Mouse (Mus musculus) bone marrow, adult 2 months (tissue): ENCODE measurements around the gene Rpap1. TPM values are rescaled to one million over a fixed set of nuclear protein-coding genes. Genes with fewer than 3 reads are reported as not detected.

Experiments
- H3K27ac ChIP-seq: fragments of 200-500 bp; 2 replicates; pipeline ENCODE4 v1.5.1; 2012; ENCODE audit warnings: low read depth, mild to moderate bottlenecking, control low read depth, inconsistent platforms, low read length; ENCODE audit not compliant: control insufficient read depth, poor library complexity, insufficient read depth
- H3K4me1 ChIP-seq: fragments of 200-500 bp; 2 replicates; pipeline ENCODE4 v1.6.1; 2011; ENCODE audit warnings: low read length; ENCODE audit not compliant: control insufficient read depth, insufficient read depth
- H3K4me3 ChIP-seq: fragments of 200-500 bp; replicated peaks from 2 replicates; pipeline ENCODE3; 2011; ENCODE audit warnings: mild to moderate bottlenecking, low read depth, low read length, control low read depth; ENCODE audit not compliant: control insufficient read depth
- CTCF ChIP-seq: fragments of 200-500 bp; IDR thresholded peaks from 2 replicates; pipeline ENCODE4 v1.5.1; 2011; ENCODE audit warnings: low read length, control low read depth; ENCODE audit not compliant: control insufficient read depth, insufficient read depth
- POLR2A ChIP-seq: fragments of 200-500 bp; IDR thresholded peaks from 2 replicates; pipeline ENCODE4 v1.6.1; 2011; ENCODE audit warnings: low read depth, mild to moderate bottlenecking, control low read depth, low read length, borderline replicate concordance; ENCODE audit not compliant: control insufficient read depth
- WGBS: fragments of 180-500 bp; shearing (Covaris S2); methylation state at CpG from one replicate; pipeline ENCODE4 v1.1.7; 2018; 5-methylcytosine and 5-hydroxymethylcytosine counted together
- polyA plus RNA-seq: library from polyadenylated mRNA; stranded (reverse); fragments of >200 nt; gene quantifications from 2 replicates; pipeline ENCODE4 v1.2.4, GENCODE M21; 2011; ENCODE audit warnings: low replicate concordance; ENCODE audit not compliant: missing spikeins, insufficient read depth, insufficient read length

The Rpap1 gene
- polyA plus RNA-seq, 1 experiment: 12.6 TPM

- H3K4me3 ChIP-seq: no peak overlapping the region
- WGBS: 89% methylated on average over 6 of the region's 6 CpGs
- no peak overlapping the region for H3K27ac ChIP-seq
- no peak for TF ChIP-seq POLR2A
- peak; percentile 26; the same call in 1 of the 2 replicates for TF ChIP-seq CTCF
- no peaks in the 10 kb centered on the region for H3K4me1 ChIP-seq
These were observed 20.1 kb downstream of the Rpap1 start for GRCm38 (mm10) chr2:119767246-119767645.

- TF ChIP-seq CTCF: no peak
- no peak for TF ChIP-seq POLR2A
- H3K4me3 ChIP-seq: no peak overlapping the region
- WGBS: 77% methylated on average over 4 of the region's 4 CpGs
- no peak overlapping the region for H3K27ac ChIP-seq
- H3K4me1 ChIP-seq: no peaks in the 10 kb centered on the region
These were observed 23.4 kb downstream of the Rpap1 start for GRCm38 (mm10) chr2:119763924-119764323.

DNA sequence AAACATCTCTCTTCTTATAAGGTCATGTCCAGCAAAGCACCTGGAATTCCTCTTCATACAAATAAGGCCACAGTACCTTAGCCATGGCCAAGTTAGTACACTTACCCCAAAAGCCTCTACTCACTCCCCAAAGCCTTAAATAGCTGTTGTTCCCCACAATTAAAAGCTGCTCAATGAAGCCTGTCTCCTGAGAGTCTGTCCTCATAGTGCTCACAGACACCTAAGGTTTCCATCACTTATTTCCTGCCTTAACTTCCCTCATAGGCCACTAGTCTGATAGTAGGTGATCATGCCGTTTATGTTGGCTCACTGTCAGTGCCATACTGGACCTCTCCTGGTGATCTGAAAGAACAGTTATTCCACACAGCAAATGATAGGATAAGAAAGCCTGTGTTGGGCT lies 25.1 kb downstream of the Rpap1 start:
- H3K4me1 ChIP-seq: no peaks in the 10 kb centered on the region
- no peak overlapping the region for H3K27ac ChIP-seq
- 31% methylated on average over 1 of the region's 1 CpGs for WGBS
- no peak overlapping the region for H3K4me3 ChIP-seq
- no peak for TF ChIP-seq CTCF
- TF ChIP-seq POLR2A: no peak

GRCm38 (mm10) chr2:119760251-119760650 lies 27.1 kb downstream of the Rpap1 start, which contains the start of gene Ltk:
Gene Ltk (minus strand): TSS chr2:119760431.
- Histone ChIP-seq H3K27ac (no peak within 1 kb of the TSS), H3K4me3 (no peak within 1 kb of the TSS), H3K4me1 (no peaks in the 10 kb centered on the region)
- TF ChIP-seq CTCF: no peak
- no peak for TF ChIP-seq POLR2A
- WGBS: 29% methylated on average over 9 of the region's 9 CpGs

- H3K4me1 ChIP-seq: no peaks in the 10 kb centered on the region
- peak overlapping the region; percentile 35 for H3K4me3 ChIP-seq
- WGBS: 8% methylated on average over 44 of the region's 44 CpGs
- H3K27ac ChIP-seq: no peak overlapping the region
- TF ChIP-seq CTCF: no peak
- no peak for TF ChIP-seq POLR2A
These were observed 28.2 kb downstream of the Rpap1 start for GRCm38 (mm10) chr2:119758844-119759835.

- no peak for TF ChIP-seq POLR2A
- no peak for TF ChIP-seq CTCF
- H3K4me1 ChIP-seq: no peaks in the 10 kb centered on the region
- WGBS: 1% methylated on average over 62 of the region's 77 CpGs
- H3K27ac ChIP-seq: no peak overlapping the region
- peak overlapping the region; percentile 50 for H3K4me3 ChIP-seq
These were observed 29.1 kb downstream of the Rpap1 start for GRCm38 (mm10) chr2:119758101-119758843.

DNA sequence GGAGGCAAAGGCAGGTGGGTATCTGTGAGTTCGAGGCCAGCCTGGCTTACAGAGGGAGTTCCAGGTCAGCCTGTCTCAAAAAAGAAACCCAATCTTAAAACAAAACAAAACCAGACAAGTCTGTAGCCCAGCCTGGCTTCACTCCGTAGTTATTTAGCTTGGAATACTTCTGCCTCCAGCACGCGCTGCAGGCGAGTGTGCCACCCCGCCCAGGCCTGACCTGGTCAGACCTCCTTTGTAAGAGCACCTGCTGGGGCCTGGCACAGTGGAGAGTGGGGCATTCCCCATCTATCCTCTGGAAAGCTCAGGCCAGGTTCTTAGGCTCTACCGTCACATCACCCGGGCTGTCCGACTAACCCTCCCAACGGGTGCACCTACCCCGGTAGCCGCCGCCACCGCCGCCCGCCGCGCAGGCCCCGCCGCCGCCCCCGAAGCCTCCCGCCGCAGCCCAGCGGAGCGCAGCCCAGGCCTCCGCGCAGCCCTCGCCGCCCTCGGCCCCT lies 29.7 kb downstream of the Rpap1 start:
- Histone ChIP-seq H3K4me3 (peak overlapping the region; percentile 50), H3K4me1 (no peaks in the 10 kb centered on the region), H3K27ac (no peak overlapping the region)
- TF ChIP-seq CTCF: no peak
- no peak for TF ChIP-seq POLR2A
- 8% methylated on average over 27 of the region's 31 CpGs for WGBS

DNA sequence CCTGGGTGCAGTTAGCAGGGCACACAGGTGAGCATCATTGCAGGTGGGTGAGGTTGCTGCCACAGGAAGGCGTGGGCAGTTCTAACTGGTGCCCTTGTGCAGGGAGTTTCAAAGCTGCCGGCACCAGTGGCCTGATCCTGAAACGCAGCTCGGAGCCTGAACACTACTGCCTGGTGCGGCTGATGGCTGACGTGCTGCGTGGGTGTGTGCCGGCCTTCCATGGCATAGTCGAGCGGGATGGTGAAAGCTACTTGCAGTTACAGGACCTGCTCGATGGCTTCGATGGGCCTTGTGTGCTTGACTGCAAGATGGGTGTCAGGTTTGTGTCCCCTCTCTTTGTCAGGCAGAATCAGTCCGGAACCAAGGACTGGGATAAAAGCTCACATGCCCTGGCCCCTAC lies 38.1 kb downstream of the Rpap1 start:
- TF ChIP-seq POLR2A (no peak), CTCF (no peak)
- no peak overlapping the region for H3K4me3 ChIP-seq
- H3K27ac ChIP-seq: no peak overlapping the region
- H3K4me1 ChIP-seq: no peaks in the 10 kb centered on the region; the same call in 1 of the 2 replicates
- 89% methylated on average over 13 of the region's 13 CpGs for WGBS
